Mouse (Mus musculus) kidney, embryonic 16.5 days (tissue): Measurements from ENCODE around the gene Ermn. TPM values are rescaled to one million over a fixed set of nuclear protein-coding genes. Genes with fewer than 3 reads are reported as not detected.

ENCODE experiments used
- ATAC-seq: fragments of 200-750 bp; cut with Nextera tagmentation; 2 replicates; pipeline ENCODE4 v1.8.0; 2017; ENCODE audit warnings: moderate TSS enrichment; ENCODE audit not compliant: low FRiP score, low TSS enrichment
- H3K27ac ChIP-seq: fragments of 300-500 bp; sonication (generic); 2 replicates; pipeline ENCODE4 v1.5.1; 2014; ENCODE audit warnings: low read length
- H3K27me3 ChIP-seq: fragments of 300-500 bp; sonication (generic); 2 replicates; pipeline ENCODE4 v1.6.1; 2014; ENCODE audit warnings: low read length, control low read depth, mixed read lengths; ENCODE audit not compliant: insufficient read depth
- H3K36me3 ChIP-seq: fragments of 300-500 bp; sonication (generic); 2 replicates; pipeline ENCODE4 v1.6.1; 2014; ENCODE audit warnings: low read length, control low read depth, mixed read lengths; ENCODE audit not compliant: insufficient read depth
- H3K4me1 ChIP-seq: fragments of 300-500 bp; sonication (generic); 2 replicates; pipeline ENCODE4 v1.6.1; 2014; ENCODE audit warnings: low read length, control low read depth, mixed read lengths; ENCODE audit not compliant: insufficient read depth
- H3K4me2 ChIP-seq: fragments of 300-500 bp; sonication (generic); replicated peaks from 2 replicates; pipeline ENCODE4 v1.6.1; 2014; ENCODE audit warnings: low read depth, low read length
- H3K4me3 ChIP-seq: fragments of 300-500 bp; sonication (generic); 2 replicates; pipeline ENCODE4 v1.5.1; 2014; ENCODE audit warnings: mild to moderate bottlenecking, low read length
- H3K9ac ChIP-seq: fragments of 300-500 bp; sonication (generic); replicated peaks from 2 replicates; pipeline ENCODE4 v1.6.1; 2014; ENCODE audit warnings: low read length
- H3K9me3 ChIP-seq: fragments of 300-500 bp; sonication (generic); 2 replicates; pipeline ENCODE4 v1.6.1; 2016; ENCODE audit warnings: low read length, control low read depth
- WGBS: fragments of 180-500 bp; shearing (Covaris S2); extraction: QIAGEN DNeasy Blood & Tissue Kit; methylation state at CpG from one replicate; pipeline ENCODE4 v1.1.7; 2014; 5-methylcytosine and 5-hydroxymethylcytosine counted together
- polyA plus RNA-seq: library from polyadenylated mRNA; unstranded; fragments of >200 nt; fragmentation: Nextera tagmentation; extraction: Ambion mirVana; gene quantifications from 2 replicates; pipeline ENCODE4 v1.2.1, GENCODE M21; 2015

The Ermn gene
- polyA plus RNA-seq, 1 experiment from 2014 or later: not detected

DNA sequence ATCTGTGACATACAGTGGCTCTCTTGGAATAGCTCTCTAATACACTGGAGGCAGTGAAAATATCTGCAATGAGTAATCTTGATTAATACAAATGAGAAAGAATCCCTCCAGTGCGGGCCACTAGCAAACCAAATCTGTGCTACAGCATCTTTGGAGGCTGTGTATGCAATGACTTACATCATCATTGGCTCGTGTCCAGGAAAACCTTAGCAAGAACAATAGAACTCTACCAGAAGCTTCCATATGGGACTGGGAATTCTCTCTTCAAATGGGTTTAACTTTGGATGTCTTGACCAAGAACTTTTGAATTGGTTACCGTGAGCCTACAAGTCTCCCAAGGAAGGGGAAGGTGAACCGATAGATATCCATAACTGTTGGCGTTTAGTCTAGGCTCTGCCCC is 25.9 kb downstream of the Ermn start:
- no peak for ATAC-seq
- WGBS: 84% methylated on average over 5 of the region's 5 CpGs

DNA sequence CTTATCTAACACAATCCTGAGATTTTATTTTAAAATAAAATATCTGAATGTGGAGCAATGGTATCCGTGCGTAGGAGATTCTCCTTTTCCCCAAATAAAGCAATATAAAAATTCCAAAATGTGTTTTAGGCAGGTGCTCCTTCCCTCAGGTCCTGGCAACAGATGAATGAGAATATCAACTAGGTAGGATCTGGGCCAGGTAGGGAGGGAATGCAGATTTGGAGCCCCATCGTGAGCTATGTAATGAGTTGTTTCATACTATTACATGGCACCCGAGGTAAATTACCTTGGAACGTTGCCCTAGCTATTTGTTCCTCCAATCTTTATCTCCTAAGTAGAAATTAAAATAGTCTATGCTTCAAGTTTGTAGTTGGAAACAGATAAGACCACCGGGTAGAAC is 29.1 kb downstream of the Ermn start:
- Histone ChIP-seq H3K27me3 (no peaks in the 10 kb centered on the region), H3K4me3 (no peak overlapping the region), H3K9ac (no peak overlapping the region), H3K4me1 (no peaks in the 10 kb centered on the region), H3K36me3 (no peaks in the 10 kb centered on the region), H3K9me3 (no peaks in the 10 kb centered on the region), H3K27ac (no peak overlapping the region), H3K4me2 (no peak overlapping the region)
- WGBS: 87% methylated on average over 6 of the region's 6 CpGs
- no peak for ATAC-seq

More for the DNA sequence above, 25.9 kb downstream of the Ermn start:
- Histone ChIP-seq H3K4me1 (no peaks in the 10 kb centered on the region), H3K36me3 (no peaks in the 10 kb centered on the region), H3K27me3 (no peaks in the 10 kb centered on the region), H3K27ac (no peak overlapping the region), H3K9me3 (no peaks in the 10 kb centered on the region), H3K4me2 (no peak overlapping the region), H3K4me3 (no peak overlapping the region), H3K9ac (no peak overlapping the region)

DNA sequence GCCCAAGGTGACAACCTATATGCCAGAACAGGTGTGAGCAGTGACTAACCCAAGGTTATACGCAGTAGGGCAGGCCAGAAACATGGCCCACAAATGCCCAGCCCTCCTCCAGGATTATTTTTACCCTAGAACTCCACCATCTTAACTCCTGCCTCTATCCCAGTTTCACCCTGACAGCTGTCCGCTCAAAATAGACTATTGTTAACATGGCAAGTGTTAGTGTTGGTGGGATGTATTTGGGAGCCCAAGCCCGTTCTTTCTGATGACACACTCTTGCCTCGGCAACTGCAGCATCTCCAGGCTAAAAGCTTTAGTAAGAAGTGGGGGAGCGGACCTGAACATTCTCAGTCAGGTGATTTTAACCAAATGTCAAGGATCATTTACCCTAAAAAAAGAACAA is 45.6 kb downstream of the Ermn start:
- H3K9me3 ChIP-seq: no peaks in the 10 kb centered on the region
- H3K36me3 ChIP-seq: no peaks in the 10 kb centered on the region
- no peaks in the 10 kb centered on the region for H3K4me1 ChIP-seq
- no peak overlapping the region for H3K4me3 ChIP-seq
- H3K9ac ChIP-seq: no peak overlapping the region
- 89% methylated on average over 5 of the region's 5 CpGs for WGBS
- no peak overlapping the region for H3K4me2 ChIP-seq
- ATAC-seq: no peak
- no peaks in the 10 kb centered on the region for H3K27me3 ChIP-seq
- no peak overlapping the region for H3K27ac ChIP-seq

DNA sequence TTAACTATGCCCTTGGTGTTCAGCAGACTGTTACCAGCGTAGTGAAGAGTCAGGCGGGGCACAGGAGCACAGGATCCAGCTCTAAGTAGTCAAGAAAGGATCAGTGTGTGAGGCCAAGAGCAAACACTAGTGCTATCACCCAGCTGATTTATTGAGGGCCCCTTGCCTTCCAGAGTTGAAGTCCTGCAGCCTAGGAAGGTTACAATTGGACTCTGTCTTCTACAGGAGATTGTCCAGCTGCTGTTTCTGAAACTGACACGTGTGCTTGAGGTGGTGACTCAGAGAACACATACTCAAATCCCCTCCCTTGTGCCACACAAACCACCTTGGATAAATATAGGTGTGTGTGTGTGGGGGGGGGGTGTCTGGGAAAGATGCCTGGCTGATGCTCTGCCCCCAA is 51.2 kb downstream of the Ermn start:
- H3K4me2 ChIP-seq: no peak overlapping the region
- no peak overlapping the region for H3K27ac ChIP-seq
- H3K9ac ChIP-seq: no peak overlapping the region
- no peaks in the 10 kb centered on the region for H3K9me3 ChIP-seq
- H3K36me3 ChIP-seq: no peaks in the 10 kb centered on the region
- ATAC-seq: peak; percentile 77
- H3K4me3 ChIP-seq: no peak overlapping the region
- H3K27me3 ChIP-seq: no peaks in the 10 kb centered on the region
- no peaks in the 10 kb centered on the region for H3K4me1 ChIP-seq
- WGBS: 24% methylated on average over 3 of the region's 3 CpGs

DNA sequence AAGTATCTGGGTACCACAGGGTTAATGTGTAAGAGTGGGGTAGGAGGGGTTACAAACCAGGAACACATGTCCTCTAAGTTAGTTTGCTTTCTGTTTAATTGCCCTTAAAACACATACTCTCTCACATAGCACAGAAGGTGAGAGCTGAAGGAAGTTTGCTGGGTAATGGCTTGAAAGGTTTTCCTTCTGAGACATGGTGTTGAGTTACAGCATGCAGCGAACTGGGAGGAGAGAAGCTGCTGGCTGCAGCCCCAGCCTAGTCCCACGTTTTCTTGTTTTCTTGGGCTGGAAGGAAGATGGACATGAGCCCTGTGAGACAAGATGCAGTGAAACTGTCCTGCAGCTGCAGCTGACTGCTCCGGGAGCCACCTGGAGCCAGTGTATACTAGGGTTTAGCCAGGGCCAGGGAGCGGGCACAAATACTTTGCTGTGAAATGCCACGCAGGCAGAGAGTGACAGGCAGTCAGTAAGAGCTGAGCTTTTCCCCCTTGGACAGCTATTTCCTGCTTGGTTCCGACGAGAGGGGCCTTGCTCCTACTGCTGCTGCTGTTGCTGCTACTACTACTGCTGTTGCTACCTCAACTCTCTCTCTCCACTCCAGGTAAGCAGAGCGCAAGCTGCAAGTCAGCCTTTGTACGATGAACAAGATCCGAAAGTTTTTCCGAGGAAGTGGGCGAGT is 54.8 kb downstream of the Ermn start, which contains the start of gene Galnt5:
Gene Galnt5, plus strand, starts transcription at position 133 of the 679 bp plus-strand sequence.
- Histone ChIP-seq H3K36me3 (no peaks in the 10 kb centered on the region), H3K4me3 (peak within 1 kb of the TSS; percentile 37), H3K4me1 (no peaks in the 10 kb centered on the region), H3K4me2 (peak within 1 kb of the TSS; percentile 46), H3K9me3 (no peaks in the 10 kb centered on the region), H3K9ac (peak within 1 kb of the TSS; percentile 55), H3K27ac (no peak within 1 kb of the TSS), H3K27me3 (no peaks in the 10 kb centered on the region)
- ATAC-seq: peak; percentile 92
- 15% methylated on average over 12 of the region's 12 CpGs for WGBS

Other genes starting within 250 kb of the Ermn start
- gene Galnt5, start 55.0 kb downstream of the Ermn start, polyA plus RNA-seq: 1.3 and 1.4 TPM in 2 replicates
- gene Cytip, start 142.7 kb upstream of the Ermn start, polyA plus RNA-seq: 1.4 and 1.5 TPM in 2 replicates